Mouse (Mus musculus) liver, embryonic 14.5 days (tissue): Measurements from ENCODE around the gene Trib3. TPM values are rescaled to one million over a fixed set of nuclear protein-coding genes. Genes with fewer than 3 reads are reported as not detected.

Source experiments
- ATAC-seq: fragments of 200-750 bp; cut with Nextera tagmentation; 2 replicates; pipeline ENCODE4 v1.8.0; 2017; ENCODE audit warnings: moderate number of reproducible peaks, mild to moderate bottlenecking, moderate library complexity; ENCODE audit not compliant: insufficient read depth
- DNase-seq, 3 experiments: peaks; one replicate each; pipeline ENCODE4 v3.0.0-alpha.2; 2012 to 2013; ENCODE audit warnings: low read depth in 3 of 3, low spot score in 3 of 3
- H3K27ac ChIP-seq: fragments of 300-500 bp; sonication (generic); 2 replicates; pipeline ENCODE4 v1.5.1; 2014; ENCODE audit warnings: moderate library complexity, mild to moderate bottlenecking, control low read depth, inconsistent platforms
- H3K27me3 ChIP-seq: fragments of 300-500 bp; sonication (generic); 2 replicates; pipeline ENCODE4 v1.6.1; 2014; ENCODE audit warnings: mild to moderate bottlenecking, low read length, moderate library complexity; ENCODE audit not compliant: control insufficient read depth, insufficient read depth
- H3K36me3 ChIP-seq: fragments of 300-500 bp; sonication (generic); replicated peaks from 2 replicates; pipeline ENCODE4 v1.6.1; 2014; ENCODE audit warnings: low read depth; ENCODE audit not compliant: control insufficient read depth, insufficient read depth
- H3K4me1 ChIP-seq, 2 experiments: fragments of 200-500 bp in 1 of 2; fragments of 300-500 bp in 1 of 2; sonication (generic) in 1 of 2; replicated peaks; 2 replicates each; pipeline ENCODE4 v1.6.1; 2012 to 2014; ENCODE audit warnings: antibody characterized with exemption in 1 of 2, inconsistent platforms in 1 of 2, low read length in 1 of 2; ENCODE audit not compliant: control insufficient read depth in 2 of 2, insufficient read depth in 2 of 2
- H3K4me2 ChIP-seq: fragments of 300-500 bp; sonication (generic); 2 replicates; pipeline ENCODE4 v1.6.1; 2014; ENCODE audit warnings: low read depth, mild to moderate bottlenecking, control low read depth, moderate library complexity
- H3K4me3 ChIP-seq, 2 experiments: fragments of 200-500 bp in 1 of 2; fragments of 300-500 bp in 1 of 2; sonication (generic) in 1 of 2; 2 replicates each; pipeline ENCODE4 v1.5.1; 2012 to 2014; ENCODE audit warnings: low read depth in 2 of 2, low read length in 2 of 2, mild to moderate bottlenecking in 2 of 2, control low read depth in 1 of 2, inconsistent platforms in 1 of 2, moderate library complexity in 1 of 2; ENCODE audit not compliant: insufficient read depth in 1 of 2
- H3K9ac ChIP-seq: fragments of 300-500 bp; sonication (generic); replicated peaks from 2 replicates; pipeline ENCODE4 v1.6.1; 2014; ENCODE audit warnings: mild to moderate bottlenecking, control low read depth, moderate library complexity
- H3K9me3 ChIP-seq: fragments of 300-500 bp; sonication (generic); 2 replicates; pipeline ENCODE4 v1.6.1; 2016; ENCODE audit warnings: low read length, mixed read lengths; ENCODE audit not compliant: control insufficient read depth
- CTCF ChIP-seq: IDR thresholded peaks from 2 replicates; pipeline ENCODE4 v1.5.1; 2016; ENCODE audit warnings: antibody characterized with exemption, low read depth, control low read depth
- EP300 ChIP-seq: IDR thresholded peaks from 2 replicates; pipeline ENCODE4 v1.6.1; 2016; ENCODE audit warnings: antibody characterized with exemption, low read depth
- WGBS: fragments of 180-500 bp; shearing (Covaris S2); extraction: QIAGEN DNeasy Blood & Tissue Kit; methylation state at CpG from one replicate; pipeline ENCODE4 v1.1.7; 2014; ENCODE audit not compliant: insufficient replicate concordance; 5-methylcytosine and 5-hydroxymethylcytosine counted together
- polyA plus RNA-seq, 2 experiments: library from polyadenylated mRNA; depleted of rRNA in 1 of 2; stranded (reverse) in 1 of 2; unstranded in 1 of 2; fragments of >200 nt; fragmentation: Nextera tagmentation in 1 of 2; extraction: Ambion mirVana in 1 of 2; gene quantifications; 2 replicates each; pipeline versions ENCODE4 v1.2.1 to v1.2.3; 2012 to 2014

The Trib3 gene
- polyA plus RNA-seq (2012; rRNA removed), result 0.54 and 0.77 TPM in 2 replicates
- 0.70 and 1.5 TPM in 2 replicates for polyA plus RNA-seq (2014; fragmentation: Nextera tagmentation; extraction: Ambion mirVana)

- DNase-seq (peak; percentile 58 to 74 (median 71)), ATAC-seq (peak; percentile 76)
- TF ChIP-seq EP300, result peak; percentile 48
- TF ChIP-seq CTCF, result peak; percentile 89
- Histone ChIP-seq H3K4me1 (peaks cover 12 to 31% of the 10 kb centered on the region in 2 experiments), H3K27me3 (no peaks in the 10 kb centered on the region), H3K4me2 (peak within 1 kb of the TSS; percentile 71), H3K9me3 (no peaks in the 10 kb centered on the region), H3K4me3 (peak within 1 kb of the TSS; percentile 52 to 66), H3K9ac (peak within 1 kb of the TSS; percentile 39), H3K27ac (no peak within 1 kb of the TSS), H3K36me3 (no peaks in the 10 kb centered on the region)
- WGBS, result under 1% methylated on average over 51 of the region's 52 CpGs
Observed at GRCm38 (mm10) chr2:152343329-152344213, at the start of gene Trib3. Gene Trib3, minus strand, starts transcription at chr2:152344032.

GRCm38 (mm10) chr2:152393225-152394017 lies 49.6 kb upstream of the Trib3 start:
- no peak overlapping the region for H3K27ac ChIP-seq
- H3K27me3 ChIP-seq, result no peaks in the 10 kb centered on the region
- no peaks in the 10 kb centered on the region for H3K36me3 ChIP-seq
- peaks cover 13 to 22% of the 10 kb centered on the region in 2 experiments for H3K4me1 ChIP-seq
- no peak for TF ChIP-seq EP300
- TF ChIP-seq CTCF, result no peak
- H3K9ac ChIP-seq, result no peak overlapping the region
- no peak overlapping the region for H3K4me2 ChIP-seq
- no peak for ATAC-seq
- no peak for DNase-seq
- 60% methylated on average over 9 of the region's 9 CpGs for WGBS
- H3K4me3 ChIP-seq, result no peak overlapping the region
- no peaks in the 10 kb centered on the region for H3K9me3 ChIP-seq

- no peaks in the 10 kb centered on the region for H3K36me3 ChIP-seq
- 9% methylated on average over 3 of the region's 3 CpGs for WGBS
- H3K27ac ChIP-seq, result no peak overlapping the region
- ATAC-seq (no peak), DNase-seq (no peak)
- H3K4me3 ChIP-seq, result no peak overlapping the region
- H3K9me3 ChIP-seq, result no peaks in the 10 kb centered on the region
- no peaks in the 10 kb centered on the region for H3K27me3 ChIP-seq
- H3K4me1 ChIP-seq, result peaks cover 11 to 22% of the 10 kb centered on the region in 2 experiments
- no peak overlapping the region for H3K9ac ChIP-seq
- H3K4me2 ChIP-seq, result no peak overlapping the region
- peak; percentile 85 for TF ChIP-seq CTCF
- no peak for TF ChIP-seq EP300
Observed at GRCm38 (mm10) chr2:152392786-152393185, 49.0 kb upstream of the Trib3 start.

GRCm38 (mm10) chr2:152384191-152384590 lies 40.4 kb upstream of the Trib3 start:
- H3K4me2 ChIP-seq, result no peak overlapping the region
- H3K4me3 ChIP-seq, result no peak overlapping the region
- DNase-seq, result no peak
- WGBS, result 49% methylated on average over 4 of the region's 4 CpGs
- ATAC-seq, result no peak
- no peaks in the 10 kb centered on the region for H3K27me3 ChIP-seq
- H3K27ac ChIP-seq, result no peak overlapping the region
- no peaks in the 10 kb centered on the region for H3K36me3 ChIP-seq
- no peaks in the 10 kb centered on the region for H3K4me1 ChIP-seq
- TF ChIP-seq CTCF (no peak), EP300 (no peak)
- no peaks in the 10 kb centered on the region for H3K9me3 ChIP-seq
- H3K9ac ChIP-seq, result no peak overlapping the region

- Histone ChIP-seq H3K4me3 (no peak within 1 kb of the TSS), H3K27me3 (peaks cover 28% of the 10 kb centered on the region), H3K4me2 (no peak within 1 kb of the TSS), H3K9me3 (no peaks in the 10 kb centered on the region), H3K4me1 (peaks cover 0 to 5% of the 10 kb centered on the region in 2 experiments; a peak in 3 of 4 replicates), H3K9ac (no peak within 1 kb of the TSS), H3K27ac (no peak within 1 kb of the TSS), H3K36me3 (no peaks in the 10 kb centered on the region)
- WGBS, result 9% methylated on average over 16 of the region's 16 CpGs
- DNase-seq (no peak), ATAC-seq (no peak)
- TF ChIP-seq EP300 (no peak), CTCF (no peak)
Observed at GRCm38 (mm10) chr2:152376345-152376741, 32.5 kb upstream of the Trib3 start, which contains the start of gene Nrsn2. Gene Nrsn2, minus strand, starts transcription at chr2:152376638.
